Comparison of ENCODE assay signal across 10 mouse cellular contexts in the genomic region with DNA sequence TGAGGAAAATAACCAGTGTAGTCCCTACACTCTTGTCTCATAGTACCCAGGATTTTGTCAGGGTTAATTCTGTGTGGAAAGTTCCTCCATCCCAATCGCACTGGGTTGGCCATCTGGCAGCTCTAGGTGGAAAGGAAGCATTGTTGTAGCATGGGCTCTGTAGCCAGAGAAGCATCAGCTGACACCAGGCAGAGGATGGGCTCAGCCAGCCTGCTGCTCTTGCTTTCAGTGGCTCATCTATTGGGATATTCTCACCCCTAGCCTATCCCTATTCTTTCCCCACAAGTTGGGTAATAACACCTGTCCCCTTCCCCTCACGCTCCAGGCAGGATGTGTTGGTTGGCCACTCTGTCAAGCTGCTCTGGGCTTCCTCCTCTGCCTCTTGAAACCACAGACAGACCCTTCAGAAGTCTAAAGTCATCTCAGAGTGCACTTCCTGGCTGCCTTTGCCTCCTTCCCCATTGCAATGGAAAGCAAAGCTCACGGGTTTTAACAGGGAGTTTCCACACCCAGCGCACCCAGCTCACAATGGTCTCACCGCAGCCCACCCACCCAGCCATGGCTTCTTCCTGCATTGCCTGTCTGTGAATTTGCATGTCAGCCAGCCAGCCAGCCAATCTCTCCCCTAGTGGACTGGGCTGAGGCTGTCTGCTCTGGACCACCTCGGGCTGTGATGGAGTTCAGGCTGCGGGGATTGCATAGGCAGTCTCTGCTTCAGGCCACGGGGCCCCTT. TPM values are rescaled to one million over a fixed set of nuclear protein-coding genes. Genes with fewer than 3 reads are reported as not detected.
DNase-seq lines count a peak whose midpoint lies in the region; ATAC-seq lines count a peak whose summit lies in the region.
"Had no signal": no experiment of that assay in that cellular context is flagged by ENCODE, and none has a peak within 500 bp of the region (broad histone marks: within the 10 kb centered on the region; RNA-seq: fewer than 3 reads in every experiment).

No protein-coding gene starts in this region.

- peak; percentile 72 for DNase-seq in layer of hippocampus, adult 11-12 months (ENCODE audit: low spot score)
- no peak for DNase-seq in layer of hippocampus, postnatal 36 days
- no peak for DNase-seq in yolk sac, embryonic 10.5 days (ENCODE audit: low spot score)
- no peak for DNase-seq in ovary, postnatal 36 days (ENCODE audit: low spot score)
- DNase-seq in adrenal gland, postnatal 10 days = no peak

- no peaks in the 10 kb centered on the region for H3K36me3 ChIP-seq in megakaryocyte, embryonic 14.5 days (replicated peaks; ENCODE audit: low read length)
- H3K36me3 ChIP-seq: neural tube, embryonic 13.5 days had no signal

- no peaks in the 10 kb centered on the region for H3K9me3 ChIP-seq in megakaryocyte, embryonic 14.5 days
- H3K9me3 ChIP-seq: neural tube, embryonic 13.5 days had no signal

- peaks cover 27% of the 10 kb centered on the region for H3K27me3 ChIP-seq in megakaryocyte, embryonic 14.5 days (replicated peaks)
- H3K27me3 ChIP-seq: neural tube, embryonic 13.5 days had no signal

- peak; percentile 90 for ATAC-seq in activated CD4-positive, CD25-positive, alpha-beta regulatory T cell, adult 4 months
- ATAC-seq in erythroid progenitor cell, adult 5-6 weeks (replicated peaks; ENCODE audit: low FRiP score, poor library complexity, severe bottlenecking) = peak; percentile 34; the same call in 1 of the 2 replicates

- peaks cover 36% of the 10 kb centered on the region for H3K4me1 ChIP-seq in megakaryocyte, embryonic 14.5 days

- peak overlapping the region; percentile 79 for H3K4me3 ChIP-seq in megakaryocyte, embryonic 14.5 days (replicated peaks)
- H3K4me3 ChIP-seq: neural tube, embryonic 13.5 days had no signal

RNA-seq across cellular contexts. Expression of gene Cx3cr1, which starts 15.0 kb away (rescaled TPM):
- 10 to 100 TPM; 29.0 to 30.9 TPM for total RNA-seq in layer of hippocampus, postnatal 36 days (2021)
- polyA plus RNA-seq in activated CD4-positive, CD25-positive, alpha-beta regulatory T cell, adult 4 months (2017; shearing (Covaris generic)) = under 1 TPM in 1 of 2 experiments, not detected in 1; 0.43 TPM
- 4.2 and 6.1 TPM in 2 replicates for total RNA-seq in erythroid progenitor cell, adult 5-6 weeks (2015; ENCODE audit: low replicate concordance)
- total RNA-seq in erythroid progenitor cell, adult 5-6 weeks (2017; ENCODE audit: low replicate concordance) = 2.5 and 3.7 TPM in 2 replicates
- 0.73 TPM in 1 of 2 replicates, not detected in the other for polyA plus RNA-seq in megakaryocyte, embryonic 14.5 days (2012; ENCODE audit: insufficient read depth, low replicate concordance)
- 1 to 10 TPM; 2.4 to 3.8 TPM for total RNA-seq in adrenal gland, postnatal 10 days (2021)

RNA-seq across cellular contexts. Expression of gene Xirp1, which starts 31.3 kb away (rescaled TPM):
- under 1 TPM; 0.05 to 0.20 TPM for total RNA-seq in layer of hippocampus, postnatal 36 days (2021)
- not detected for polyA plus RNA-seq in activated CD4-positive, CD25-positive, alpha-beta regulatory T cell, adult 4 months (2017; shearing (Covaris generic))
- total RNA-seq in erythroid progenitor cell, adult 5-6 weeks (2015; ENCODE audit: low replicate concordance) = not detected in 2 replicates
- total RNA-seq in erythroid progenitor cell, adult 5-6 weeks (2017; ENCODE audit: low replicate concordance) = not detected in 2 replicates
- not detected in 2 replicates for polyA plus RNA-seq in megakaryocyte, embryonic 14.5 days (2012; ENCODE audit: insufficient read depth, low replicate concordance)
- total RNA-seq in adrenal gland, postnatal 10 days (2021) = 1 to 10 TPM; 3.1 to 7.4 TPM
- polyA plus RNA-seq: intestine, embryonic 14.5 days had no signal

RNA-seq across cellular contexts. Expression of gene Ccr8, which starts 37.2 kb away (rescaled TPM):
- total RNA-seq in layer of hippocampus, postnatal 36 days (2021) = not detected
- 10 to 100 TPM; 72.0 to 97.2 TPM for polyA plus RNA-seq in activated CD4-positive, CD25-positive, alpha-beta regulatory T cell, adult 4 months (2017; shearing (Covaris generic))
- not detected in 2 replicates for total RNA-seq in erythroid progenitor cell, adult 5-6 weeks (2015; ENCODE audit: low replicate concordance)
- not detected in 2 replicates for total RNA-seq in erythroid progenitor cell, adult 5-6 weeks (2017; ENCODE audit: low replicate concordance)
- polyA plus RNA-seq in megakaryocyte, embryonic 14.5 days (2012; ENCODE audit: insufficient read depth, low replicate concordance) = not detected in 2 replicates
- not detected for total RNA-seq in adrenal gland, postnatal 10 days (2021)
- polyA plus RNA-seq: neural tube, embryonic 13.5 days had no signal

RNA-seq across cellular contexts. Expression of gene Slc25a38, which starts 55.5 kb away (rescaled TPM):
- 10 to 100 TPM; 26.9 to 29.1 TPM for total RNA-seq in layer of hippocampus, postnatal 36 days (2021)
- 10 to 100 TPM; 17.7 to 19.2 TPM for polyA plus RNA-seq in activated CD4-positive, CD25-positive, alpha-beta regulatory T cell, adult 4 months (2017; shearing (Covaris generic))
- total RNA-seq in erythroid progenitor cell, adult 5-6 weeks (2015; ENCODE audit: low replicate concordance) = 271 and 362 TPM in 2 replicates
- total RNA-seq in erythroid progenitor cell, adult 5-6 weeks (2017; ENCODE audit: low replicate concordance) = 322 and 446 TPM in 2 replicates
- 45.8 and 48.0 TPM in 2 replicates for polyA plus RNA-seq in megakaryocyte, embryonic 14.5 days (2012; ENCODE audit: insufficient read depth, low replicate concordance)
- 10 to 100 TPM; 20.3 to 21.5 TPM for total RNA-seq in adrenal gland, postnatal 10 days (2021)

Comparison
In these comparisons a context has a peak if more than half of its experiments do, and no peak if none do; other contexts are left out.
1. RNA of gene Cx3cr1, which starts 15.0 kb away (total RNA-seq): 29.0 to 30.9 TPM in layer of hippocampus, postnatal 36 days; 2.5 to 6.1 TPM in erythroid progenitor cell, adult 5-6 weeks and 2.4 to 3.8 TPM in adrenal gland, postnatal 10 days; every median in the first group is over 4 times any median in the second.